Mouse (Mus musculus): ENCODE measurements around the gene D430041D05Rik.

D430041D05Rik gene

DNA sequence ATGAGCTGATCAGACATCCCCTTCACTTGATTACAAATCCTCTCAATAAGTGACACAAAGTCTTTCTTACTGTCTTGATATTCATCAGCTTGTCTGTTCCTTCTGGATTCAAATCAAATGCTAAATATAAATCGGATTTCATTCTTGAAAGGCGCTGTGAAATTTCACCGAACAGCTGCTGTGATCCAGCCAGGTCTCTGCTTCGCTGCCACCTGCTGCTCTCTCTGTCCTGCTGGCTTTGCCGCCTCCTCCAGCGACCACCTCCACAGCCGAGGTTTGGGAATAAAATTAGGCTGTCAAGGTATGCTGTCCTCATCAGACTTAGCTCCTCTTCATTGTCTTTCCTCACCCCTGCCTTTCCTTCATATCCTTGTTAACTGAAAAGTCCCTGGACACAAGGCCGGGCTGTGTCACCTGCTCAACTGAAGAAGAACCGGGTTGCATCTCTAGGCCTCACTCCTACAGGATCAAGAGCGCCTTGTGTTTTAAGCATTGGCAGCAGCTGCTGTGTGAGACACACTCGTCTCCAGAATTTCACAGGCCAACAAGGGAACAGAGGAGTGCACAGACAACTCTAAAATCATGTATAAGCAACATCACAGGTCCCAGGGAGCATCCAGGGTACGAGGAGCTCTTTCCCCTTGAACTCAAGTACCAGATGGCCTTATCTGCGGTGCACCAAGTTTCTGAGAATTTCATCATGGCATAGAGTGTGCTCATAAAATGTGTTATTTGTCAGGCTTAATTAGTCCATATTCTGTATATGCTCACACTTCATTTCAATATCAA lies 59.2 kb downstream of the D430041D05Rik start:
- no peak for DNase-seq (ENCODE audit: low read depth, low spot score)

DNA sequence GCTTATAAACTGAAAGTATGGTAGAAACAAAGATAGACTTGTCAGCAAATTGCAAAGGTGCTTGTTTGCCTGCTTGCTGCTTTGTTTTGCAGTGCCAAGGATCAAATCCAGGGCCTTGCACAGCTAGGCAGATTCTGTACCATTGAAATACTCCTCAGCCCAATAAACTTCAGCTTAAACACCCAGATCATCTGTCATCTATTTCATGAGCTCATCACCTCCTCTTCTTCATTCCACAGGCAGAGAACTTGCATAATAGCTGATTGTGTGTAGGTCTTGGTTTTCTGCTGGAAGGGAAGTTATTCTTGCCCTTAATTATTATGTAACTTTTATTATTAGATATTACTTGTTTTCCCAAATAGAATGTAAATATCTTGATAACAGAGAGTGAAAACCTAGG lies 73.2 kb downstream of the D430041D05Rik start:
- DNase-seq (ENCODE audit: low read depth, low spot score): no peak

GRCm38 (mm10) chr2:104335824-104336223 lies 75.0 kb downstream of the D430041D05Rik start:
- DNase-seq (ENCODE audit: low read depth, low spot score): no peak

- DNase-seq (ENCODE audit: low read depth, low spot score): peak; percentile 7
These were observed 76.9 kb downstream of the D430041D05Rik start for GRCm38 (mm10) chr2:104333952-104334351.

GRCm38 (mm10) chr2:104332707-104333106 lies 78.1 kb downstream of the D430041D05Rik start:
- DNase-seq (ENCODE audit: low read depth, low spot score): no peak

DNA sequence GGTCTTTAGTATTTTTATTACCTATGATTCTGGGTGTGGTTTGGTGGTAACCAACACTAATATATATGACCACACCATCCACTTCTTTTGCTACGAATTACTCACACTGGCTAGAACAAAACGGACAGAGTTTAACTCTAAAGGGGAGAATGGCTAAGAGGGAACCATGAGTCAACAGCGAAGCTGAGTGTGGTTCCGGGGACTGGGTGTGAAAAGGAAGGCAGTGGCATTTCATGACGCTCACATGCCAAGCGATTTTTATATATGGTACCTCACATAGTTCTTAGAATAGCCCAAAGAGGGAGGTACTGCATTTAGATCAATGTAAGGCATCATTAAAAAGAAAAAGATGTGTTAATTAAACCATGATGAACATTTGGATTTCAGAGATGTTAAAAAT lies 79.6 kb downstream of the D430041D05Rik start:
- no peak for DNase-seq (ENCODE audit: low read depth, low spot score)

GRCm38 (mm10) chr2:104327116-104327794 lies 83.6 kb downstream of the D430041D05Rik start:
- DNase-seq (ENCODE audit: low read depth, low spot score): no peak

DNA sequence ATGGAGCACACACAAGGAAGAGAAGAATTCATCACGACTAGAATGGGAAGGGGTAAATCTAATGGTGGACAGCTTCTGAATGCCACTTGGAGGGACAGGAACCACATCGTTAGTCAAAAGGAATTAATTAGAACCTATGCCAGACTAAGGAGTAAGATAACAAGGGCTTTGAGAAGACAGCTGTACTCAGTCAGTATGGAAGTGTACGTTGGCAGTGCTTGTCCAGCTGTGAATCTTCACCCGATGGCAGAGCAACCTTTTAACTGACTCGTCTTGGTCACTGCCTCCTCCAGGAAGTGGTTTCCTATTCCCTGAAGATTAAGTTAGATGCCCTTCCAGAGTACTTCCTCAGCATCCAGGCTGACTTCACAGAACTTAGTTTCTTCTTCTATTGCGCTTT lies 87.0 kb downstream of the D430041D05Rik start:
- DNase-seq (ENCODE audit: low read depth, low spot score): no peak

DNA sequence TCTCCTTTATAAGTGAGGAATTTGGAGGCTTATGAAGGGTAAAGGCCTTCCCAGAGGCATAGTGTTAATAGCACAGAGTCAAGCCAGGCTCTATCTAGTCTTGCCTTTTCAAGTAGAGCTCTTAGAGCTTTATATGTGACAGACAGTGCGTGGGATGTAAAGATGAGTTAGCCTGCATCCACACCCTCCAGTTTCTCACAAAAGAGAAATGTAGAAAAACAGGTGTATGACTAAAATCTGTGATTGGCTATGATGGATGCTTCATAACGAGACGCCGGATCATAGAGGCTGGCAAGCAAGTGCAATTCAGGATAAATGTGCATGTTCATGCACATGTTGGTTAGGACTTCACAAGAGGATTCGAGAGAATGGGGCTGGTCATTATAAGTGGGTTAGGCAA lies 87.5 kb downstream of the D430041D05Rik start:
- DNase-seq (ENCODE audit: low read depth, low spot score): no peak

- no peak for DNase-seq (ENCODE audit: low read depth, low spot score)
These were observed 90.7 kb downstream of the D430041D05Rik start for GRCm38 (mm10) chr2:104320061-104320624.

- no peak for DNase-seq (ENCODE audit: low read depth, low spot score)
These were observed 91.4 kb downstream of the D430041D05Rik start for GRCm38 (mm10) chr2:104319443-104319842.

GRCm38 (mm10) chr2:104318881-104319280 lies 91.9 kb downstream of the D430041D05Rik start:
- no peak for DNase-seq (ENCODE audit: low read depth, low spot score)

DNA sequence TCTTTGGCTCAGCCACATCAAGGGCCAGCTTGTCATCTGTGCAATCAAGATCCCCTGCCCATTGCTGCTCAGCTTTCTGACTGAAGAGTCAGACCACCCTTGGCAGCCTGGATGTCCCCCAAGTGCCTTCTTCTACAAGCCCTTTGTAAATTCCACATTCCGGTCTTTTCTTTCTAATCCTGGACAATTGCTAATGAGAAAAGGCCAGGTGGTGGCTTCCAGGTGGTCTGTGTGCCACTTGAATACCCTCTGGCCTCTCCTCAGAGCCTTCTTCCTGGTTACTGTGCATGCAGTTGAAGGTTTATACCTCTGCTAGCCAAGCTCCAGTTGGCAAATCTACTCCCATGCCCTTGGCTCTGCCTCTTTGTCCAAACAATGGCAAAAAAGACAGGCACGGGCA lies 92.6 kb downstream of the D430041D05Rik start:
- DNase-seq (ENCODE audit: low read depth, low spot score): no peak

- DNase-seq (ENCODE audit: low read depth, low spot score): no peak
These were observed 93.2 kb downstream of the D430041D05Rik start for GRCm38 (mm10) chr2:104317631-104318030.

DNA sequence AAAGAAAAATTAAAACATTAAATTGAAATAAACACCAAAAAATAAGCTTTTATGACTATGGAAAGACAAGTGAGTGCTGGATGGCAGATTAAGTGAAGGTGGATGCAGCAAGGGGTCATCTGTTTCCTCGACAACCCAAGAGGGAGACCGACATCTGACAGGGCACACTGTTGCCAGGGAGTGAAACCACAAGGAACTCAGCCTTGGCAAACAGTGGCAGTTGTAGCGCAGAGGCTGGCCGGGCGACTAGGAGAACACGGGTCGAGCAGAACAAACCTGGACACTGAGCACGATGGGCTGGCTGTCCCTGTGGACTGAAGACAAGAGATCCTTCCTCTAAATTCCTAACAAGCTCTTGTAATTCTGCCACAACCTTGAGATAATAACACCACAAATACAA lies 94.3 kb downstream of the D430041D05Rik start:
- DNase-seq (ENCODE audit: low read depth, low spot score): no peak

GRCm38 (mm10) chr2:104313246-104313645 lies 97.6 kb downstream of the D430041D05Rik start:
- no peak for DNase-seq (ENCODE audit: low read depth, low spot score)

DNA sequence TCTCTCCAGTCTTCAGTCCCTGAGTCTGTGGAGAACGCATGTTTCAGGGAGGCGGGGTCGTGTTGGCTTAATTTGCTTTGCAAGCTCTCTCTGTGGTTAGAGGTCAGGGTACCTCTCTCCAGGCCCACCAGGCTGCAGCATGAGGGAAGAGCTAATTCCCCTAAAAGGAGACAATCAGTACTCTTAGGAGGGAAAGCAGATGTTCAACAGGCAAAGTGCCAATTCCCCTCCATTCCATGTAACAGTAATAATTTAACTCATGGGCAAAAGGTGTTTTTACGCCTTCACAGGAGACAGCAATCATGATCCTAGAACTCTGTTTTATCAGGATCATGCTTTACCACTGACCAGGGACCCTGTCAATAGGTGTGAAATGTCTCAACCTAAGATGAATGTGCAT lies 103.7 kb downstream of the D430041D05Rik start:
- no peak for DNase-seq (ENCODE audit: low read depth, low spot score)

- DNase-seq (ENCODE audit: low read depth, low spot score): no peak
These were observed 105.1 kb downstream of the D430041D05Rik start for GRCm38 (mm10) chr2:104305722-104306121.

DNA sequence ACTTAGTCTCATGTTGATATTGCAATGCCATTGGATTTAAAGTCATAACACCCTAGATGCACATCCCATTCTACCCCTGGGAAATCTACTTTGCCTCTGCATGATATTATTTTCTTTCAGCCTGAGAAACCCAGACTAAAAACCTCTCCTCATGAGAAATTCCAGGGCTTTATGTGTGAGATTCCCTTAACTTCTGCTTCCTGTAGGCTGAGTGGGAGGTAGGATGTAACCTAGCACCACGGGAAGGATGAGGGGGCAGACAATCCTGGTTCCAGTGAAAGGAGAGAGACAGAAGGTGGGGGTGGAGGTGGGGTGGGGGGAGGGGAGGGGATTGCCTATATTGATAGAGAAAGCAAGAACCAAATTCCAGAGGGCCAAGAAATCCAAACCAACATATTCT lies 110.9 kb downstream of the D430041D05Rik start:
- DNase-seq (ENCODE audit: low read depth, low spot score): no peak

DNA sequence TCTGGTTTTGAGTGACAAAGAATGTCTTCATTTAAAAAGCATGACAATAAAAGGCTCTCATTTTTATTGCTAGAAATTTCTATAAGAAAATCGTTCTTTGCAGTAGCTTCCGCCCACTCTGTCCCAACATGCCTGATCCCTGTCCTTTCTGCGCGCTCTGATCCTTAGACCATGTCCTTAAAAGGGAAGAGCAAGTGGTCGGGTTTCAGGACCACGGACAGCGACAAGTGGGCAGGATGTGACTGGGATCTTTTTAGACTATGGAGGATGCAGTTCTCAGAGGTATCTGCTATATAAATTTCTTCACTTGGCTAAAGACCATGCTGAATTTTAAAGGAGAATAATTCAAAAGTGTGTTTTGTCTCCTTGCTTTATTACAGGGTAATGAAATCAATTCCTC lies 111.7 kb downstream of the D430041D05Rik start:
- DNase-seq (ENCODE audit: low read depth, low spot score): peak; percentile 79

GRCm38 (mm10) chr2:104286821-104287220 lies 124.0 kb downstream of the D430041D05Rik start:
- no peak for DNase-seq (ENCODE audit: low read depth, low spot score)

DNA sequence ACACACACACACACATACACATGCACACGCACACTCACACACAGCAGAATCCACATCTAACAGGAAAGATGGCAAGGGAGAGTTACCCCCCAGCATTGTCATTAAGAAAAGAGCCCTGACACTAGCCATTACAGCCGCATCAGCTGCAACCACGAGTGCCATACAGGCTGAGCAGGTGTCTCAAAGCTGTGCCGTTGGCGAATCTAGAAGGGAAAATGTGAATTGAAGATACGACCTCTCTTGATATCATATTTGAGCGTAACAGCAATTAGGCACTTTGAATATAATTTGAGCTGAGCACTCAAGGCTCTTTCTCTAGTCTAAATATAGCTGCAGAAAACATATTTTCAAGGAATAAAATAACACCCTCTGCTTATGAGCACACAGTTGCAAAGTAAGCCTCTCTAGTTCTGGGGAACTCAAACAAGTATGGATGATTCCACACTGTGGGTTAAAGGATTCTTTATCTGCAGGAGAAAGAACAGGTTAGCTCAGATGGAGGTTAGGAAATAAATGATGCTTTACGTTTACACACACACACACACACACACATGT lies 127.3 kb downstream of the D430041D05Rik start:
- no peak for DNase-seq (ENCODE audit: low read depth, low spot score)

Data from 3T3-L1 (cell line).